Mouse (Mus musculus): Measurements from ENCODE around the gene Kif26a.

DNA sequence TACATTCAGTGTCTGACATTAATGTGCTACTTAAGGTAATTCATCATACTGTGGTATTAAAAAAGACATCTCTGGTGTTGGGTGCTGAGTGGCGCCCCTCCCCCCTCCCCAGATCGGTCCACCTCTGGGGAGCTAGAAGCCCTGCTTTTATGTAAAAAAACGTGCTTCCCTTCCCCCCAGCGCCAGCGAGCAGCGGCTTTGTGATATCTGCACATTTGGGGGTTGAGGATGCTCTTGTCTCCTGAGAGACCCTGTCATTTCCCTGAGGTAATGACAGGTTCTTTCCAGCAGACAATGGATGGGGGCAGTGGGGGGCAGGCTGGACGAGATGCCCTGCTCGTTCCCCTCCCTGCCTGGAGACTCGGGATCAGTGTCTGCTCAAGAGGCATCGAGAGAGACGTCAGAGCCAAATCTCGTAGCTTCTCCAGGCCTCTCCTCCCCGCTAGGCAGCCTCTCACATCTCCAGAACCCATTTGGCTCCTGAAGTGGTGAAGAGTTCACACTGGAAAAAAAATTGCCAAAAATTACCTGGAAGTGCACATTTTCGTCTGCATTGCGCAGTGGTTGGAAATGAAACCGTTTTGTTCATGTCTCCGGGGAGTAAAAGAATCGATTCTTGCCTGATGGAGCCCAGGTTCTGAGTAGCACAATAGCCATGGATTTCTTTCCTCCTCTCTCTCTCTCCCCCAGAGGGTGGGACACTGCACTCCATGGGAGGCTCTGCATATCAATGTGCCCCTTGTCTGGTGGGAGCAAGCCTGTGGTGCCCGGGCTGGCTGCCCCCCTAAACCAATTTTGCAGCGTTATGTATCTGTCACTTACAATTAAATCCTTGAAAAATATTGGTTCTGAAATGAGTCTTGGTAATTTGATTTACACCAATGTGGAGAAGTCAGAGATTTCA is 24.9 kb downstream of the Kif26a start:
- TF ChIP-seq POLR2A (IDR thresholded peaks at IDR 0.05; ENCODE audit: borderline replicate concordance, extremely low read depth, low read depth, low read length) (no peak), CTCF (IDR thresholded peaks at IDR 0.05; ENCODE audit: insufficient read depth, low read length) (no peak)

Measured in lung, adult 2 months (tissue).